Mouse (Mus musculus) hindbrain, embryonic 15.5 days (tissue): ENCODE measurements around the gene Ranbp9. TPM values are rescaled to one million over a fixed set of nuclear protein-coding genes. Genes with fewer than 3 reads are reported as not detected.

Experiments
- polyA plus RNA-seq: library from polyadenylated mRNA; unstranded; fragments of >200 nt; fragmentation: Nextera tagmentation; extraction: Ambion mirVana; gene quantifications from 2 replicates; pipeline ENCODE4 v1.2.1, GENCODE M21; 2015

Gene Ranbp9
- polyA plus RNA-seq, 1 experiment from 2014 or later: 13.6 TPM

Other genes with a start within 250 kb of the Ranbp9 start
- gene Gfod1, start 177.1 kb downstream of the Ranbp9 start, polyA plus RNA-seq: 2.4 and 3.0 TPM in 2 replicates
- gene Sirt5, start 115.8 kb downstream of the Ranbp9 start, polyA plus RNA-seq: 34.8 and 36.7 TPM in 2 replicates
- gene Nol7, start 82.9 kb downstream of the Ranbp9 start, polyA plus RNA-seq: 168 and 171 TPM in 2 replicates
- 8.1 and 8.2 TPM in 2 replicates for gene Mcur1, start 78.9 kb upstream of the Ranbp9 start, polyA plus RNA-seq
- gene Rnf182, start 134.4 kb upstream of the Ranbp9 start, polyA plus RNA-seq: 30.4 and 37.3 TPM in 2 replicates